In genomic region chr4:44071741-44072145, GRCm38 (mm10) we compare ENCODE assay signal across 8 mouse cellular contexts. TPM values are rescaled to one million over a fixed set of nuclear protein-coding genes. Genes with fewer than 3 reads are reported as not detected.
DNase-seq lines count a peak whose midpoint lies in the region; ATAC-seq and TF ChIP-seq lines count a peak whose summit lies in the region.

No protein-coding gene starts in this region.

- H3K36me3 ChIP-seq in neural tube, embryonic 11.5 days (ENCODE audit: control insufficient read depth, insufficient read depth, low read length), result no peaks in the 10 kb centered on the region
- H3K36me3 ChIP-seq in embryonic facial prominence, embryonic 15.5 days, result no peaks in the 10 kb centered on the region
- no peaks in the 10 kb centered on the region for H3K36me3 ChIP-seq in intestine, postnatal 0 days (ENCODE audit: control insufficient read depth, insufficient read depth)
- no peaks in the 10 kb centered on the region for H3K36me3 ChIP-seq in midbrain, embryonic 10.5 days

- H3K27me3 ChIP-seq in neural tube, embryonic 11.5 days (ENCODE audit: control insufficient read depth, insufficient read depth, low read length), result no peaks in the 10 kb centered on the region
- no peaks in the 10 kb centered on the region for H3K27me3 ChIP-seq in embryonic facial prominence, embryonic 15.5 days
- no peaks in the 10 kb centered on the region for H3K27me3 ChIP-seq in intestine, postnatal 0 days (replicated peaks; ENCODE audit: control insufficient read depth, insufficient read depth, low read length)
- peaks cover 31% of the 10 kb centered on the region for H3K27me3 ChIP-seq in midbrain, embryonic 10.5 days (ENCODE audit: low read depth, poor library complexity, severe bottlenecking)

- peaks cover 6% of the 10 kb centered on the region for H3K4me1 ChIP-seq in neural tube, embryonic 11.5 days (ENCODE audit: control insufficient read depth, insufficient read depth, low read length)
- peaks cover 18% of the 10 kb centered on the region for H3K4me1 ChIP-seq in embryonic facial prominence, embryonic 15.5 days
- 0 out of 2 replicates have a peak, but pooled peaks cover 5% of the 10 kb centered on the region for H3K4me1 ChIP-seq in intestine, postnatal 0 days (replicated peaks; ENCODE audit: control insufficient read depth, insufficient read depth, low read length)
- H3K4me1 ChIP-seq in midbrain, embryonic 10.5 days, result peaks cover 28% of the 10 kb centered on the region

- H3K4me3 ChIP-seq in neural tube, embryonic 11.5 days (ENCODE audit: low read depth, low read length), result peak overlapping the region; percentile 83
- peak overlapping the region; percentile 92 for H3K4me3 ChIP-seq in embryonic facial prominence, embryonic 15.5 days (replicated peaks)
- H3K4me3 ChIP-seq in intestine, postnatal 0 days (ENCODE audit: low read depth, low read length), result peak overlapping the region; percentile 78
- H3K4me3 ChIP-seq in midbrain, embryonic 10.5 days, result peak overlapping the region; percentile 84

- no peak overlapping the region for H3K27ac ChIP-seq in neural tube, embryonic 11.5 days (ENCODE audit: low read depth, low read length)
- peak overlapping the region; percentile 78; the same call in 1 of the 2 replicates for H3K27ac ChIP-seq in embryonic facial prominence, embryonic 15.5 days (replicated peaks)
- H3K27ac ChIP-seq in intestine, postnatal 0 days (ENCODE audit: low read depth, low read length), result peak overlapping the region; percentile 97
- H3K27ac ChIP-seq in midbrain, embryonic 10.5 days (replicated peaks), result peak overlapping the region; percentile 87; the same call in 1 of the 2 replicates

- no peak for ATAC-seq in neural tube, embryonic 11.5 days (ENCODE audit: insufficient read depth, low FRiP score, low TSS enrichment)
- no peak for ATAC-seq in embryonic facial prominence, embryonic 15.5 days (ENCODE audit: insufficient number of reproducible peaks, low FRiP score, low TSS enrichment, low read depth)
- ATAC-seq in intestine, postnatal 0 days, result peak; percentile 60

- H3K9me3 ChIP-seq in neural tube, embryonic 11.5 days (ENCODE audit: control insufficient read depth, low read length), result no peaks in the 10 kb centered on the region
- no peaks in the 10 kb centered on the region for H3K9me3 ChIP-seq in embryonic facial prominence, embryonic 15.5 days (replicated peaks)
- no peaks in the 10 kb centered on the region for H3K9me3 ChIP-seq in intestine, postnatal 0 days (ENCODE audit: control insufficient read depth)
- H3K9me3 ChIP-seq in midbrain, embryonic 10.5 days (replicated peaks), result no peaks in the 10 kb centered on the region

- H3K4me2 ChIP-seq in neural tube, embryonic 11.5 days (ENCODE audit: low read depth), result peak overlapping the region; percentile 79
- H3K4me2 ChIP-seq in embryonic facial prominence, embryonic 15.5 days (replicated peaks), result peak overlapping the region; percentile 84
- H3K4me2 ChIP-seq in intestine, postnatal 0 days (replicated peaks; ENCODE audit: low read depth), result peak overlapping the region; percentile 83

- H3K9ac ChIP-seq in neural tube, embryonic 11.5 days (ENCODE audit: low read length), result peak overlapping the region; percentile 78
- peak overlapping the region; percentile 70 for H3K9ac ChIP-seq in embryonic facial prominence, embryonic 15.5 days
- peak overlapping the region; percentile 77 for H3K9ac ChIP-seq in intestine, postnatal 0 days (ENCODE audit: low read depth, low read length)

- WGBS in neural tube, embryonic 11.5 days, result 10% methylated on average over 11 of the region's 11 CpGs
- WGBS in embryonic facial prominence, embryonic 15.5 days, result 9% methylated on average over 11 of the region's 11 CpGs
- WGBS in intestine, postnatal 0 days, result 1% methylated on average over 11 of the region's 11 CpGs
- WGBS in midbrain, embryonic 10.5 days, result 17% methylated on average over 11 of the region's 11 CpGs

- TF ChIP-seq CTCF in intestine, postnatal 0 days (IDR thresholded peaks at IDR 0.05; ENCODE audit: low read depth), result no peak

- peak; percentile 13 for DNase-seq in neural tube, embryonic 11.5 days (ENCODE audit: low spot score)
- DNase-seq in neural tube, embryonic 10.5 days (ENCODE audit: extremely low spot score, low spot score), result no peak
- DNase-seq in midbrain, embryonic 10.5 days (ENCODE audit: low spot score), result no peak
- DNase-seq in left cerebral cortex, adult 18-20 months (ENCODE audit: low spot score in 2 of 2), result no peak
- DNase-seq in left cerebral cortex, adult 11 months (ENCODE audit: low spot score), result no peak
- DNase-seq in thymus, postnatal 25 days, result no peak

RNA-seq across cellular contexts. Expression of gene Gne, which starts 12.2 kb away (rescaled TPM):
- polyA plus RNA-seq in neural tube, embryonic 11.5 days (2014; fragmentation: Nextera tagmentation; extraction: Ambion mirVana), result 22.3 and 23.2 TPM in 2 replicates
- 25.5 and 26.1 TPM in 2 replicates for polyA plus RNA-seq in embryonic facial prominence, embryonic 15.5 days (2015; fragmentation: Nextera tagmentation; extraction: Ambion mirVana)
- polyA plus RNA-seq in intestine, postnatal 0 days (2015; fragmentation: Nextera tagmentation; extraction: Ambion mirVana), result 22.2 and 30.4 TPM in 2 replicates
- polyA plus RNA-seq in midbrain, embryonic 10.5 days (2016; fragmentation: Nextera tagmentation; extraction: Ambion mirVana), result 14.5 and 17.6 TPM in 2 replicates
- total RNA-seq in left cerebral cortex, adult 18-20 months (2021), result 10 to 100 TPM; 45.3 to 54.3 TPM
